Mouse (Mus musculus) megakaryocyte, embryonic 14.5 days (primary cell): ENCODE data around the gene Gm49450.

Experiments
- FLI1 ChIP-seq: IDR thresholded peaks from 2 replicates; pipeline ENCODE4 v1.6.1; 2012; ENCODE audit warnings: low read length, inconsistent platforms, mixed read lengths
- GATA1 ChIP-seq: IDR thresholded peaks from 3 replicates; pipeline ENCODE4 v1.6.1; 2012; ENCODE audit warnings: mixed read lengths, low read length, inconsistent platforms, borderline replicate concordance

DNA sequence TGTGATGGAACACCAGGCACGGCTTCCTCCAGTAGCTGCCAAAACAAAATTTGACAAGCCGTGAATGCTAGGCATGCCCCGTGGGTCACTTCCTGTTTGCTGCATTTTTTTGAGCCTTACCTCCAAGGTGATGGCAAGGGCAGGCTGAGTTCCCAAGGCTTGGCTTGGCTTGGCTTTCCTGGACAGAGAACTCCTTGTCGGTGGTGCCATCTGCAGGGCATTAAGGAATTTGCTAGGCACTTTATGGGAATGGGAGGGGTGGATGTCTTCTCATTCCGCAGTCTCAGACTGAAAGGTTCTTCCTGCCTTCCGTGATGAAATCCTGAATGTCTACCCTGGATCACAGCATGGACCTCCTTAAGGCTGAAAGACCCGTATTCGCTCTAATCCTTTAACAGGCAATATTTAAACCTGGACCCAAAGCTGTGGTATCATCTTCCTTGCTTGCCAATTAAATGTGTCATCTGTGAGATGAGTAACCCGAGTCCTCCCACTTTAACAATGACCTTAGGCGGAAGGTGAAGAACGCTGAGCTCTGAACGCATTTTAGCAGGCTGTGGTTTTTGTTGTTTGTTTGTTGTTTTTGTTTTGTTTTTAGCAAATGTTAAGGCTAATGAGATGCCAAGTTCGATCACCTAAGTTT, 24.6 kb downstream of the Gm49450 start:
- TF ChIP-seq GATA1 (no peak), FLI1 (no peak)
